Mouse (Mus musculus) testis, postnatal 10 days (tissue): Measurements from ENCODE around the gene Spin2d.
A peak's percentile ranks its signal among the peaks of the same experiment; 100 is the strongest.
"Not testable (repeated sequence)": the region's sequence is repeated elsewhere in the genome, so short reads cannot be mapped to it uniquely, and the experiment has no call there.

Experiments
- DNase-seq: peaks from one replicate; pipeline ENCODE4 v3.0.0; 2021; ENCODE audit warnings: low spot score

Spin2d gene

DNA sequence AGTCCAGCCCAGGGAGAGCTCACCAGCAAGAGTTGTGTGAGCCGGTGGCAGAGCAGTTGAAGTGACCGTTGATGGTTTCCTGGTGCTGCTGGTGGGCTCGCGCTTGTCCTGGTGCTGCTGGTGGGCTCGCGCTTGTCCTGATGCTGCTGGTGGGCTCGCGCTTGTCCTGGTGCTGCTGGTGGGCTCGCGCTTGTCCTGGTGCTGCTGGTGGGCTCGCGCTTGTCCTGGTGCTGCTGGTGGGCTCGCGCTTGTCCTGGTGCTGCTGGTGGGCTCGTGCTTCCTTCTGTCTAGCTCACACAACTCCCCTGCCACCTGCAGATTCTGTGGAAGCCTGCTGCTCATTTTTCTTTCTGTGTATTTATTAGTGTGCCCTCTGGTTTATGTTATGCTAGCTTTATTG lies at the start of gene Spin2d:
TSS of gene Spin2d (minus strand) at position 101 of the 400 bp plus-strand sequence.
- not testable (repeated sequence) for DNase-seq

DNA sequence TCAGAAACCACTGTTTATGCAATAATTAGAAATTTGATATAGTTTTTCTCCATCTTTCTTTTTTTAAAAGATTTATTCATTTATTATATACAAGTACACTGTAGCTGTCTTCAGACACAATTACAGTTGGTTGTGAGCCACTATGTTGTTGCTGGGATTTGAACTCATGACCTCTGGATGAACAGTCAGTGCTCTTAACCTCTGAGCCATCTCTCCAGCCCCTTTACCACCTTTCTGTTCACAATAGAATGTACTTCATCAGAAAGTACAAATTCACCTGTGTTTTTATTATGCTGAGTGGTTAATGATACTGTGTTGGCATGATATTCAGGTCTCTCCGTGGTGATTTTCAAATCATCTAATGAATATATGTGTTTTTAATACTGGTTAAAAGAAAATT lies 48.6 kb upstream of the Spin2d start:
- DNase-seq, result no peak

DNA sequence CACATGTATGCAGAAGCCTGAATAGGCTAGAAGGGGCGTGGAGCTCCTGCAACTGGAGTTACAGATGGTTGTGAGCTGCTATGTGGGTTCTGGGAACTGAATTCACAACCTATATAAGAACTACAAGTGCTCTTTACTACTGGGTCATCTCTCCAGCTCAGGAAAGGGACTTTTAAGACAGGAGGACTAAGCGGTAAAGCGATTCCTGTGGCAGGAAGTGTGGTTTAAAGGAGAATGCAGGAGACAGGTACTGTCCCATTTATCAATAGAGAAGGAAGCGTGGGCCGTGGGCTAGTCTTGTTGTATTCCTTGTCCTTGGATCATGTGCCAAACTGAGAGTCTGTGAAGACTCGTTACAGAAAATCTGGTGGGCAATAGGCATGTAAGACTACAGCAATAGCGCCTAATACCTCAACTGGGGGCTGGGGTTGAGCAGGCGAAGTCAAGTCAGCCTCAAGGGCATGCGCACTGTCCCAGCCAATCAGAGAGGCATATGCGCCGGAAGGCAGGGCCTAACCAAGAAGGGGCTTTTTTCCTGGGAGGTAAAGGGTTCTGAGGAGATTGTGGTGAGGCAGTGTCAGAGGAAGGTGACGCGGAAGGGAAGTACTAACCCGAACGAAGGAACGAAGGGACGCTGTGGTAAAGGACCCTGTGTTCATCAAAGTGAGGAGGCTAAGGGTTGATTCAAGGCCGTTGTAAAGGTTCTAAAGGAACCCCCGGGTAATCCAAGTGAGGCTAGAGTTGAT lies 37.2 kb upstream of the Spin2d start, which contains the start of gene Xlr4b:
TSS of gene Xlr4b (plus strand) at position 515 of the 746 bp plus-strand sequence.
- not testable (repeated sequence) for DNase-seq

DNA sequence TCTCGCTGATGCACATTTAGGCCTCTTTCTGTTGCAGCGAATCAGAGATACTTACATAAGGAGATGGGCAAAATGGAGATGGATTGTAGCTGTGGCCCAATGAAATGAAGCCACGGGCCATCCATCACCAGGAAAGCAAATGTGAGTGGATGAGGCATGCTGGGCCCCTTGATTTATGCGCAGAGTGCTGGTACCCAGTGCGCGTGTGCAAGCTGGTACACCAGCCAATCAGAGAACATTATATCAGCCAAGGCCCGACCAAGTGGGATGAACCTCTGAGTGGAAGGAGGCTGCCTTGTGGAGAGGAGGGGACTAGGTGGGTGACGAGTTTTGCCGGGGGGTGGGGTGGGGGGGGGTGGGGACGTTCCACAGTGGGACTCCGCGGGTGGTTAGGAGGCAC lies 15.1 kb upstream of the Spin2d start, which contains the start of gene Xlr3b:
TSS of gene Xlr3b (plus strand) at position 274 of the 400 bp plus-strand sequence.
- peak; percentile 35 for DNase-seq

DNA sequence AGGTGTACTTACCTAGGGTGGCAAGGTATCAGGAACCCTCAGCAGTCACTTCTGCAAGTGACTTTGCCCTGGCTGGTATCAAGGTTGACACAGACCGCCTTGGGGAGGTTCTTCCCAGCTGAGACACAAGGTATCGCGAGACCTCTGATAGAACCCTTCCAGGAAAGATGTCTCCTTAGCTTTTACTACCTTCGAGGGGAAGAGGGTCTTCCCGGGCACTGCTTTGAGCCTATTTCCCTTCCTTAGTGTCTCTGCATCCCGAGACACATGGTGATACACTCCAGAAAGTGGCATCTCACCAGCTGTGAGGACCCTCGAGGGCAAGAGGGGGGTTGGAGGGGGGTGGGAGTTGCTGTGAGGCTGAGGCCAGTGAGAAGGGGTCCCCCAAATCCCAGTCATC lies 27.4 kb downstream of the Spin2d start, which contains the start of gene DXBay18:
TSS of gene DXBay18 (minus strand) at position 101 of the 400 bp plus-strand sequence.
- not testable (repeated sequence) for DNase-seq

DNA sequence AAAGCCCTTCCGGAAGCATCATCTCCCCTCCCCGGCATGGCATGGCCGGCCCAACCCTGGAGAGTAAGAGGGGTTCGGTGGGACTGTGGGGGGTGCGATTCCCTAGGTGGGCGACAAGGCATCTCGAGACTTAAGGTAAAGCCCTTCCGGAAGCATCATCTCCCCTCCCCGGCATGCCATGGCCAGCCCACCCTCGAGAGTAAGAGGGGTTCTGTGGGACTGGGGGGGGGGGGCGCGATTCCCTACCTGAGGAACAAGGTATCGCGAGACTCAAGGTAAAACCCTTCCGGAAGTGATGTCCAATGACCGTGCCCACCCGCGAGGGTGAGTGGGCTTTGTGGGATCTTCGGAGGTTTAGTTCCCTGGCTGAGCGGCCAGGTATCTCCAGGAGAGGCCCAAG lies 28.3 kb downstream of the Spin2d start, which contains the start of gene Xlr5b:
TSS of gene Xlr5b (plus strand) at position 301 of the 400 bp plus-strand sequence.
- DNase-seq, result not testable (repeated sequence)

DNA sequence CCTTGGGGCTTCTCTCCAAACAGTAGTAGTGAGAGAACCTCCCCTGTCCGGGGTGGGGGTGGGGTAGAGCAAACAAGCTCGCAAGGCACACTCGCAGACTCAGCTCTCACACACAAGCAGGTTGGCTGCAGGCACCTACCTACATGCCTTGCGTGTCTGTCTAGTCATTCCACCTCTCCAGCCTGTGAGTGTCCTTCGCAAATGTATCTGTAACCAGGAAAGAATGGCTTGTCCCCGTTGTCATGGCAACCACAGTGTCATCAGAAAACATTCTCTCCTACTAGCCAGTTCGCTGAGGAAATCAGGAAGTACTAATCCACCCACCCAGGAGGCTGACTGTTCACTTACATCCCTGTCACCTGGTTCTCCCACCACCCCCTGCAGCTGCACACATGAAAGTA lies 33.6 kb downstream of the Spin2d start:
- DNase-seq, result not testable (repeated sequence)
